Mouse (Mus musculus): ENCODE measurements at regions not wholly inside any gene's neighbourhood (a gene's known extent, or its start where the extent isn't known, plus 50 kb on each side); places are given as distances from the start of the nearest gene placed in this dataset.

DNA sequence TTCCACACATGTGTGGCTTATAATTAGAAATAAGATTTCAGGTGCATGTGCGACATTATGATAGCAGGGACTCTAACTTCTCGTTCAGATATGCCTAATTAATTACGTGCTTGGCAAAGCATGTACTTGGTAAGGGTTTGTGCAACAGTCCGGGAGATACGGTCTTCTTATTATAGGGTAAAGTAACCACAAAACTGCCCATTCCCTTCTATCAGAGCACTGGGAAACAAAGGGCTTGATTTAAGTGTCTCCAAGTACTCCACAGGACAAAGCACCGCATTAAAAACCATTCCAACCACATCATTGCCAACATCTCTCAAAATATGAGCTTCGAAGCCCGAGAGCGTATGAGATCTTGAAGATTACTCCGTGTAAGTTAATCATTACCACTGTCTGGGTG, 64.2 kb upstream of the Tmtc2 start:
- TF ChIP-seq CHD1 (IDR thresholded peaks at IDR 0.05; ENCODE audit: low read depth, low read length) (no peak), POLR2AphosphoS2 (IDR thresholded peaks at IDR 0.05; ENCODE audit: low read depth, low read length) (no peak), CTCF (conservative IDR thresholded peaks at IDR 0.05 in 1 of 2, IDR thresholded peaks at IDR 0.05 in 1 of 2; ENCODE audit: low read depth in 2 of 2, low read length in 2 of 2) (no peak), POLR2A (IDR thresholded peaks at IDR 0.05; ENCODE audit: low read depth, low read length) (no peak), NRF1 (IDR thresholded peaks at IDR 0.05; ENCODE audit: low read depth, low read length) (no peak), MAX (IDR thresholded peaks at IDR 0.05; ENCODE audit: low read length) (no peak), NELFE (IDR thresholded peaks at IDR 0.05; ENCODE audit: low read depth, low read length) (no peak), HCFC1 (IDR thresholded peaks at IDR 0.05; ENCODE audit: low read depth, low read length) (no peak), ZMIZ1 (IDR thresholded peaks at IDR 0.05; ENCODE audit: low read depth, low read length) (no peak), EP300 (IDR thresholded peaks at IDR 0.05; ENCODE audit: low read length) (no peak), IRF4 (IDR thresholded peaks at IDR 0.05; ENCODE audit: low read depth, low read length) (no peak)
